Mouse (Mus musculus) CH12.LX (cell line): ENCODE measurements at regions not wholly inside any gene's neighbourhood (a gene's known extent, or its start where the extent isn't known, plus 50 kb on each side); places are given as distances from the start of the nearest gene placed in this dataset.

Source experiments
- DNase-seq: peaks from one replicate; pipeline ENCODE4 v3.0.0-alpha.2; 2013; ENCODE audit errors: extremely low read depth
- H3K27ac ChIP-seq: 2 replicates; pipeline ENCODE4 v1.5.1; 2012; ENCODE audit warnings: low read depth, mild to moderate bottlenecking, control low read depth, moderate library complexity; ENCODE audit not compliant: insufficient read depth
- H3K27me3 ChIP-seq: replicated peaks from 2 replicates; pipeline ENCODE3; 2012; ENCODE audit warnings: inconsistent platforms
- H3K36me3 ChIP-seq, 2 experiments: replicated peaks in 1 of 2; 2 replicates each; pipeline versions ENCODE3 to v1.6.1; 2012; ENCODE audit warnings: inconsistent platforms in 1 of 2, low read length in 1 of 2, mild to moderate bottlenecking in 1 of 2, mixed read lengths in 1 of 2, moderate library complexity in 1 of 2; ENCODE audit not compliant: control insufficient read depth in 1 of 2, insufficient read depth in 1 of 2
- H3K4me1 ChIP-seq, 2 experiments: 2 replicates each; pipeline ENCODE4 v1.6.1; 2012; ENCODE audit warnings: inconsistent platforms in 1 of 2, moderate library complexity in 1 of 2; ENCODE audit not compliant: insufficient read depth in 2 of 2, control insufficient read depth in 1 of 2
- H3K4me2 ChIP-seq: 2 replicates; pipeline ENCODE4 v1.6.1; 2012; ENCODE audit warnings: low read depth, mild to moderate bottlenecking, control low read depth; ENCODE audit not compliant: poor library complexity, insufficient read depth, severe bottlenecking
- H3K4me3 ChIP-seq, 3 experiments: fragments of 150-350 bp in 1 of 3; sonication (generic) in 1 of 3; replicated peaks in 1 of 3; 2 replicates each; pipeline versions ENCODE3 to v1.5.1; 2011 to 2012; ENCODE audit warnings: low read depth in 2 of 3, low read length in 2 of 3, mild to moderate bottlenecking in 2 of 3, moderate library complexity in 2 of 3, control low read depth in 1 of 3, improper control_type of control experiment in 1 of 3, inconsistent platforms in 1 of 3, mixed read lengths in 1 of 3; ENCODE audit not compliant: poor library complexity in 1 of 3
- H3K79me2 ChIP-seq: replicated peaks from 2 replicates; pipeline ENCODE4 v1.6.1; 2012; ENCODE audit warnings: mild to moderate bottlenecking, moderate library complexity; ENCODE audit not compliant: control insufficient read depth, poor library complexity, insufficient read depth, severe bottlenecking; ENCODE audit errors: extremely low read depth
- H3K9ac ChIP-seq: 2 replicates; pipeline ENCODE4 v1.6.1; 2012; ENCODE audit warnings: low read depth, mild to moderate bottlenecking, control low read depth, moderate library complexity; ENCODE audit not compliant: insufficient read depth
- H3K9me3 ChIP-seq: replicated peaks from 2 replicates; pipeline ENCODE3; 2012; ENCODE audit warnings: low read length, inconsistent platforms, mixed read lengths
- BHLHE40 ChIP-seq: IDR thresholded peaks from 2 replicates; pipeline ENCODE4 v1.6.1; 2011; ENCODE audit warnings: mild to moderate bottlenecking, low read depth, low read length, improper control_type of control experiment
- CHD1 ChIP-seq: IDR thresholded peaks from 2 replicates; pipeline ENCODE4 v1.6.1; 2012; ENCODE audit warnings: low read depth, low read length, improper control_type of control experiment, inconsistent platforms
- E2F4 ChIP-seq: IDR thresholded peaks from 2 replicates; pipeline ENCODE4 v1.6.1; 2011; ENCODE audit warnings: low read depth, low read length, improper control_type of control experiment; ENCODE audit not compliant: insufficient replicate concordance
- HCFC1 ChIP-seq: IDR thresholded peaks from 2 replicates; pipeline ENCODE4 v1.6.1; 2012; ENCODE audit warnings: low read depth, mild to moderate bottlenecking, inconsistent platforms, low read length, improper control_type of control experiment
- IRF4 ChIP-seq: IDR thresholded peaks from 2 replicates; pipeline ENCODE4 v1.6.1; 2014; ENCODE audit warnings: low read depth, mild to moderate bottlenecking, inconsistent platforms, low read length, improper control_type of control experiment
- MEF2A ChIP-seq: IDR thresholded peaks from 2 replicates; pipeline ENCODE4 v1.6.1; 2014; ENCODE audit warnings: low read depth, mild to moderate bottlenecking, inconsistent platforms, low read length, improper control_type of control experiment, borderline replicate concordance
- PAX5 ChIP-seq: IDR thresholded peaks from 2 replicates; pipeline ENCODE4 v1.6.1; 2012; ENCODE audit warnings: low read length, inconsistent platforms, mixed read lengths
- POLR2AphosphoS2 ChIP-seq: IDR thresholded peaks from 2 replicates; pipeline ENCODE4 v1.6.1; 2011; ENCODE audit warnings: low read depth, low read length, improper control_type of control experiment
- RAD21 ChIP-seq: IDR thresholded peaks from 2 replicates; pipeline ENCODE4 v1.6.1; 2011; ENCODE audit warnings: low read depth, mild to moderate bottlenecking, low read length, improper control_type of control experiment, moderate library complexity
- RCOR1 ChIP-seq: conservative IDR thresholded peaks from 2 replicates; pipeline ENCODE4 v1.6.1; 2012; ENCODE audit warnings: low read depth, mild to moderate bottlenecking, inconsistent platforms, low read length, improper control_type of control experiment
- SIN3A ChIP-seq: IDR thresholded peaks from 2 replicates; pipeline ENCODE4 v1.6.1; 2012; ENCODE audit warnings: low read length, improper control_type of control experiment, inconsistent platforms
- SMC3 ChIP-seq: IDR thresholded peaks from 2 replicates; pipeline ENCODE4 v1.6.1; 2011; ENCODE audit warnings: low read depth, low read length, improper control_type of control experiment
- TBP ChIP-seq: conservative IDR thresholded peaks from 2 replicates; pipeline ENCODE4 v1.6.1; 2011; ENCODE audit warnings: low read depth, low read length, improper control_type of control experiment
- USF1 ChIP-seq: IDR thresholded peaks from 2 replicates; pipeline ENCODE4 v1.6.1; 2014; ENCODE audit warnings: low read depth, mild to moderate bottlenecking, inconsistent platforms, low read length, improper control_type of control experiment
- USF2 ChIP-seq: conservative IDR thresholded peaks from 2 replicates; pipeline ENCODE4 v1.6.1; 2011; ENCODE audit warnings: low read depth, low read length, improper control_type of control experiment
- ZC3H11A ChIP-seq: IDR thresholded peaks from 2 replicates; pipeline ENCODE4 v1.6.1; 2012; ENCODE audit warnings: low read depth, mild to moderate bottlenecking, inconsistent platforms, low read length, improper control_type of control experiment
- dilution Hi-C: fragments of 300-500 bp; cut with MboI; formaldehyde crosslinking; loops from 2 replicates; pipeline ENCODE4 v1.14.3; 2020; ENCODE audit warnings: low sequenced_read_pairs; ENCODE audit not compliant: extremely low pct_unique_long_range_greater_than_20kb, extremely low pct_ligation_motif_present
- in situ Hi-C: fragments of 300-500 bp; cut with MboI; formaldehyde crosslinking; loops from 3 replicates; pipeline ENCODE4 v1.14.3; 2019; ENCODE audit warnings: low sequenced_read_pairs, low pct_ligation_motif_present, low pct_unique_long_range_greater_than_20kb, mixed read lengths

DNA sequence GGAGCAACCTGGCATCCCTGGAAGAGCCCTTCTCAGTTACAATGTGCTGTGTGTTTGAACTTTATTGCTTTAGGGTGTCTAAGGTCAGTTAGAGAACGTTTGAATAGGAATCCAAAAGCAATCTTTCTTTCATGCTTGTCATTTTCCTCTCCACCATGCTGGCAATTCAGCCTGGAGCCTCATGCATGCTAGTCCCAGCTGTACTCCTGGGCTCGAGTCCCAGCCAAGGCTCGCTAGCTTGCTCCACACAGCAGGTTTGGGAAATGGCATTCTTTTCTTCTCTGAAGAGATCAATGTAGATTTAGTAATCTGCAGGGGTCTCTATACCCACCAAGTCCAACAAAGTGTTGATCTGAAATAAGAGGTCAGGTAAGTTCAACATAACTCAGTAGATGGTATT is 513.1 kb downstream of the Plekhb2 start:
- Histone ChIP-seq H3K79me2 (no peaks in the 10 kb centered on the region), H3K4me2 (no peak overlapping the region), H3K9ac (no peak overlapping the region), H3K36me3 (no peaks in the 10 kb centered on the region), H3K27ac (no peak overlapping the region), H3K4me3 (no peak overlapping the region)
- no peak for DNase-seq
- in situ Hi-C loops, result no loop called here
- TF ChIP-seq USF2 (no peak), PAX5 (no peak), HCFC1 (no peak), RCOR1 (no peak), SIN3A (no peak), USF1 (no peak), CHD1 (no peak), TBP (no peak)
- TF ChIP-seq, all 38 proteins: peak for 0
- dilution Hi-C loops, result no loop called here
- no peaks in the 10 kb centered on the region for H3K4me1 ChIP-seq
- H3K27me3 ChIP-seq, result no peaks in the 10 kb centered on the region
- H3K9me3 ChIP-seq, result no peaks in the 10 kb centered on the region

GRCm38 (mm10) chr1:35366559-35366958 is 516.8 kb downstream of the Plekhb2 start:
- H3K36me3 ChIP-seq, result no peaks in the 10 kb centered on the region
- TF ChIP-seq HCFC1, result no peak
- TF ChIP-seq MEF2A, result no peak
- TF ChIP-seq E2F4, result no peak
- no peak for TF ChIP-seq SIN3A
- no peak for TF ChIP-seq IRF4
- TF ChIP-seq RAD21, result no peak
- no peak for TF ChIP-seq BHLHE40
- TF ChIP-seq ZC3H11A, result no peak
- TF ChIP-seq POLR2AphosphoS2, result no peak
- no peak for TF ChIP-seq SMC3
- TF ChIP-seq, all 38 proteins: peak for 0
- Histone ChIP-seq H3K4me2 (no peak overlapping the region), H3K4me1 (no peaks in the 10 kb centered on the region), H3K79me2 (no peaks in the 10 kb centered on the region), H3K9me3 (no peaks in the 10 kb centered on the region), H3K9ac (no peak overlapping the region), H3K27me3 (no peaks in the 10 kb centered on the region), H3K27ac (no peak overlapping the region), H3K4me3 (no peak overlapping the region)
- dilution Hi-C loops (no loop called here), in situ Hi-C loops (no loop called here)
- no peak for DNase-seq
